Mouse (Mus musculus) MEL (cell line): ENCODE data around the gene Kdr. TPM values are rescaled to one million over a fixed set of nuclear protein-coding genes. Genes with fewer than 3 reads are reported as not detected.

Source experiments
- DNase-seq: peaks from one replicate; pipeline ENCODE4 v3.0.0; 2011; ENCODE audit warnings: low read depth, low spot score
- H3K27ac ChIP-seq: 2 replicates; pipeline ENCODE4 v1.5.1; 2012; ENCODE audit warnings: low read depth, mild to moderate bottlenecking, control low read depth, low read length, moderate library complexity; ENCODE audit not compliant: control insufficient read depth
- H3K27me3 ChIP-seq, 2 experiments: fragments of 150-350 bp in 1 of 2; sonication (generic) in 1 of 2; 2 replicates each; pipeline ENCODE4 v1.6.1; 2012; ENCODE audit warnings: low read length in 2 of 2, mild to moderate bottlenecking in 2 of 2, improper control_type of control experiment in 1 of 2, moderate library complexity in 1 of 2; ENCODE audit not compliant: insufficient read depth in 2 of 2, control insufficient read depth in 1 of 2
- H3K36me3 ChIP-seq, 2 experiments: 2 replicates each; pipeline ENCODE4 v1.6.1; 2012 to 2014; ENCODE audit warnings: low read length in 2 of 2, improper control_type of control experiment in 1 of 2, inconsistent platforms in 1 of 2, mild to moderate bottlenecking in 1 of 2; ENCODE audit not compliant: insufficient read depth in 2 of 2, control insufficient read depth in 1 of 2
- H3K4me1 ChIP-seq, 2 experiments: fragments of 150-350 bp in 1 of 2; sonication (generic) in 1 of 2; 2 replicates each; pipeline ENCODE4 v1.6.1; 2012; ENCODE audit warnings: low read length in 2 of 2, improper control_type of control experiment in 1 of 2, mild to moderate bottlenecking in 1 of 2; ENCODE audit not compliant: insufficient read depth in 2 of 2, control insufficient read depth in 1 of 2
- H3K4me3 ChIP-seq, 2 experiments: fragments of 150-350 bp in 1 of 2; sonication (generic) in 1 of 2; 2 replicates each; pipeline ENCODE4 v1.5.1; 2012; ENCODE audit warnings: low read depth in 2 of 2, low read length in 2 of 2, mild to moderate bottlenecking in 2 of 2, moderate library complexity in 2 of 2, control low read depth in 1 of 2, improper control_type of control experiment in 1 of 2; ENCODE audit not compliant: control insufficient read depth in 1 of 2, insufficient read depth in 1 of 2
- H3K79me2 ChIP-seq: 2 replicates; pipeline ENCODE4 v1.6.1; 2012; ENCODE audit warnings: mild to moderate bottlenecking, low read length, moderate library complexity; ENCODE audit not compliant: control insufficient read depth, poor library complexity, insufficient read depth
- H3K9ac ChIP-seq: 2 replicates; pipeline ENCODE4 v1.6.1; 2012; ENCODE audit warnings: low read depth, mild to moderate bottlenecking, control low read depth, low read length, moderate library complexity; ENCODE audit not compliant: control insufficient read depth, poor library complexity, severe bottlenecking
- H3K9me3 ChIP-seq: fragments of 150-350 bp; sonication (generic); replicated peaks from 2 replicates; pipeline ENCODE4 v1.6.1; 2012; ENCODE audit warnings: mild to moderate bottlenecking, low read length, improper control_type of control experiment, moderate library complexity; ENCODE audit not compliant: insufficient read depth
- CHD2 ChIP-seq: IDR thresholded peaks from 2 replicates; pipeline ENCODE4 v1.6.1; 2011; ENCODE audit warnings: low read length, improper control_type of control experiment
- ELF1 ChIP-seq: IDR thresholded peaks from 2 replicates; pipeline ENCODE4 v1.6.1; 2014; ENCODE audit warnings: low read depth, mild to moderate bottlenecking, inconsistent platforms, low read length, improper control_type of control experiment, moderate library complexity
- EP300 ChIP-seq, 2 experiments: IDR thresholded peaks; 2 replicates each; pipeline ENCODE4 v1.6.1; 2011; ENCODE audit warnings: improper control_type of control experiment in 2 of 2, low read length in 2 of 2, low read depth in 1 of 2, mild to moderate bottlenecking in 1 of 2
- ETS1 ChIP-seq: IDR thresholded peaks from 2 replicates; pipeline ENCODE4 v1.6.1; 2012; ENCODE audit warnings: low read depth, mild to moderate bottlenecking, inconsistent platforms, low read length, improper control_type of control experiment, moderate library complexity
- HCFC1 ChIP-seq: IDR thresholded peaks from 2 replicates; pipeline ENCODE4 v1.6.1; 2012; ENCODE audit warnings: low read depth, mild to moderate bottlenecking, inconsistent platforms, low read length, improper control_type of control experiment, moderate library complexity
- JUND ChIP-seq: IDR thresholded peaks from 2 replicates; pipeline ENCODE4 v1.6.1; 2011; ENCODE audit warnings: low read depth, mild to moderate bottlenecking, improper control_type of control experiment, low read length
- KAT2A ChIP-seq: conservative IDR thresholded peaks from 2 replicates; pipeline ENCODE4 v1.6.1; 2012; ENCODE audit warnings: low read depth, low read length, improper control_type of control experiment, inconsistent platforms
- MAFK ChIP-seq: IDR thresholded peaks from 2 replicates; pipeline ENCODE4 v1.6.1; 2011; ENCODE audit warnings: low read depth, mild to moderate bottlenecking, low read length, improper control_type of control experiment, borderline replicate concordance
- MAX ChIP-seq: IDR thresholded peaks from 2 replicates; pipeline ENCODE4 v1.6.1; 2011; ENCODE audit warnings: low read length, improper control_type of control experiment
- MEF2A ChIP-seq: IDR thresholded peaks from 2 replicates; pipeline ENCODE4 v1.6.1; 2014; ENCODE audit warnings: low read depth, mild to moderate bottlenecking, inconsistent platforms, low read length, improper control_type of control experiment; ENCODE audit not compliant: poor library complexity, insufficient replicate concordance, severe bottlenecking; ENCODE audit errors: extremely low read depth
- MXI1 ChIP-seq: IDR thresholded peaks from 2 replicates; pipeline ENCODE4 v1.6.1; 2011; ENCODE audit warnings: mild to moderate bottlenecking, low read depth, low read length, improper control_type of control experiment
- NELFE ChIP-seq: IDR thresholded peaks from 2 replicates; pipeline ENCODE4 v1.6.1; 2011; ENCODE audit warnings: low read depth, low read length, improper control_type of control experiment
- POLR2A ChIP-seq, 2 experiments: IDR thresholded peaks; 2 replicates each; pipeline ENCODE4 v1.6.1; 2011 to 2012; ENCODE audit warnings: low read length in 2 of 2, mild to moderate bottlenecking in 2 of 2, control low read depth in 1 of 2, improper control_type of control experiment in 1 of 2, low read depth in 1 of 2, moderate library complexity in 1 of 2; ENCODE audit not compliant: control insufficient read depth in 1 of 2, insufficient read depth in 1 of 2, poor library complexity in 1 of 2
- POLR2AphosphoS2 ChIP-seq: IDR thresholded peaks from 2 replicates; pipeline ENCODE4 v1.6.1; 2011; ENCODE audit warnings: low read length, improper control_type of control experiment
- TAL1 ChIP-seq: IDR thresholded peaks from 2 replicates; pipeline ENCODE4 v1.6.1; 2012; ENCODE audit warnings: mild to moderate bottlenecking, inconsistent platforms, low read length, moderate library complexity, mixed read lengths
- TCF12 ChIP-seq: IDR thresholded peaks from 2 replicates; pipeline ENCODE4 v1.6.1; 2014; ENCODE audit warnings: low read depth, mild to moderate bottlenecking, inconsistent platforms, low read length, improper control_type of control experiment, moderate library complexity
- ZC3H11A ChIP-seq: IDR thresholded peaks from 2 replicates; pipeline ENCODE4 v1.6.1; 2012; ENCODE audit warnings: low read depth, mild to moderate bottlenecking, inconsistent platforms, low read length, improper control_type of control experiment
- ZKSCAN1 ChIP-seq: IDR thresholded peaks from 2 replicates; pipeline ENCODE4 v1.6.1; 2012; ENCODE audit warnings: low read depth, mild to moderate bottlenecking, inconsistent platforms, low read length, improper control_type of control experiment, moderate library complexity
- ZMIZ1 ChIP-seq: IDR thresholded peaks from 2 replicates; pipeline ENCODE4 v1.6.1; 2012; ENCODE audit warnings: low read depth, mild to moderate bottlenecking, inconsistent platforms, low read length, improper control_type of control experiment, moderate library complexity
- ZNF384 ChIP-seq: IDR thresholded peaks from 2 replicates; pipeline ENCODE4 v1.6.1; 2012; ENCODE audit warnings: low read depth, mild to moderate bottlenecking, inconsistent platforms, low read length, improper control_type of control experiment
- polyA plus RNA-seq, 2 experiments: library from polyadenylated mRNA; stranded (reverse) in 1 of 2; unstranded in 1 of 2; fragments of >175 nt in 1 of 2; fragments of >200 nt in 1 of 2; gene quantifications; 2 replicates each; pipeline versions ENCODE4 v1.2.1 to v1.2.4; 2012; ENCODE audit warnings: low replicate concordance in 2 of 2, low read depth in 1 of 2; ENCODE audit not compliant: insufficient read length in 2 of 2, insufficient read depth in 1 of 2, missing spikeins in 1 of 2
- total RNA-seq: library from RNA; depleted of rRNA; stranded (reverse); fragments of 300-350 nt; gene quantifications from 2 replicates; pipeline ENCODE4 v1.2.3, GENCODE M21; 2012

Gene Kdr
- total and polyA plus RNA-seq, 3 experiments, result 0.06 TPM; not detected in 2

DNA sequence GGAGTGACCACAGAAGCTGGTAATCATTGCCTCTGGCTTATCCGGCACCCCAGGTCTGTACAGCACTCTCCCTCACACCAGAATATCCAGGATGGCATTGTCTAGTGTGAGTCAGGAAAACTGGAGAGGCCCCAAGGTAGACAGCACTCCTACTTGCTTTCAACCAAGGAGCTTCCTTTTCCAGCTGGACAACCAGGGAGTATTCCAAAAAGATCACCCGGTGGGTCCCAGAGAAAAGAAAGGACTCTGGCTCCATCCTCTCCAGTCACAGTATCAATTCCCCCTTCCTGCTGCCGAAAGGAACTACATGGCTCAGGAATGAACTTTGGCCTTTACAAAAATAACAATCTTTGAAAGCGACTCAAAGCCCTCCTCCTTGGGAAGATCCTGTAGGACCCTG is 32.9 kb downstream of the Kdr start:
- H3K9ac ChIP-seq, result no peak overlapping the region
- no peak for TF ChIP-seq MEF2A
- no peak for TF ChIP-seq ZMIZ1
- no peak for TF ChIP-seq NELFE
- no peak for TF ChIP-seq ETS1
- TF ChIP-seq EP300 (IDR thresholded peaks at IDR 0.05; ENCODE audit: low read depth in 1 of 2, low read length in 2 of 2), result no peak
- no peak for TF ChIP-seq MAFK
- TF ChIP-seq JUND, result no peak
- no peak for TF ChIP-seq ELF1
- no peak for TF ChIP-seq POLR2AphosphoS2
- TF ChIP-seq CHD2, result no peak
- TF ChIP-seq KAT2A, result no peak
- TF ChIP-seq, all 39 proteins: peak for 0
- no peak overlapping the region for H3K27ac ChIP-seq
- H3K27me3 ChIP-seq, result peaks cover 16 to 24% of the 10 kb centered on the region in 2 experiments
- no peak for DNase-seq
- no peak overlapping the region for H3K4me3 ChIP-seq
- H3K79me2 ChIP-seq, result no peaks in the 10 kb centered on the region
- H3K4me1 ChIP-seq, result no peaks in the 10 kb centered on the region
- no peaks in the 10 kb centered on the region for H3K36me3 ChIP-seq
- no peaks in the 10 kb centered on the region for H3K9me3 ChIP-seq

DNA sequence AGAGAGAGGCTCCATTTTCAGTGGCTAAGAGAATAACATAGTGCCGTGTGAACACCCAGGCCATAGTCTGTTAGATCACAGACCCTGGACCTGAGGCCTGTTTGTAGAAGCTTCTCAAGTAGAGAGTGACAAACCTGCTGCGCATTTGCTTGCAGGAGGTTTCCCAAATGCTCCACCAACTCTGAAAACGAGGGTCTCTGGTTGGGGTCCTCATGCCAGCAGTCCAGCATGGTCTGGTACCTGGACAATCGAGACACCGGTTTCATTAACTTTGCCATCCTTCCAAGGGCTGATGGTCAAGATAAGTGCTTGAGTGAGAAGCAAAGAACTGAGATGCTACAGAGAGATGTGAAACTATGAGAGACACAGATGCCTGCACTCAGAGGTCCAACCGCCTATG is 35.0 kb downstream of the Kdr start:
- no peak for TF ChIP-seq TAL1
- TF ChIP-seq HCFC1, result no peak
- no peak for TF ChIP-seq MAX
- no peak for TF ChIP-seq POLR2A (IDR thresholded peaks at IDR 0.05; ENCODE audit: control insufficient read depth in 1 of 2, insufficient read depth in 1 of 2, low read depth in 1 of 2, low read length in 2 of 2, poor library complexity in 1 of 2)
- TF ChIP-seq ZMIZ1, result no peak
- TF ChIP-seq ZNF384, result no peak
- TF ChIP-seq TCF12, result no peak
- TF ChIP-seq MXI1, result no peak
- no peak for TF ChIP-seq CHD2
- no peak for TF ChIP-seq ELF1
- no peak for TF ChIP-seq ZC3H11A
- TF ChIP-seq ZKSCAN1, result no peak
- TF ChIP-seq ETS1, result no peak
- TF ChIP-seq NELFE, result no peak
- Histone ChIP-seq H3K79me2 (no peaks in the 10 kb centered on the region), H3K36me3 (no peaks in the 10 kb centered on the region), H3K4me3 (no peak overlapping the region), H3K9ac (no peak overlapping the region), H3K4me1 (no peaks in the 10 kb centered on the region), H3K27me3 (peaks cover 18 to 23% of the 10 kb centered on the region in 2 experiments), H3K9me3 (no peaks in the 10 kb centered on the region), H3K27ac (no peak overlapping the region)
- no peak for DNase-seq
